Mouse (Mus musculus) gastrocnemius, adult 2 months (tissue): ENCODE results near the gene Gdnf. TPM values are rescaled to one million over a fixed set of nuclear protein-coding genes. Genes with fewer than 3 reads are reported as not detected.

ENCODE experiments used
- DNase-seq: peaks from one replicate; pipeline ENCODE4 v3.0.0; 2022
- H3K27ac ChIP-seq: fragments of 200-600 bp; 2 replicates; pipeline ENCODE4 v1.8.1; 2022; ENCODE audit warnings: mild to moderate bottlenecking
- H3K4me3 ChIP-seq: fragments of 200-600 bp; 2 replicates; pipeline ENCODE4 v1.8.1; 2022; ENCODE audit warnings: mild to moderate bottlenecking, moderate library complexity
- CTCF ChIP-seq: fragments of 200-600 bp; IDR thresholded peaks from 2 replicates; pipeline ENCODE4 v1.8.1; 2022; ENCODE audit warnings: antibody characterized with exemption, mild to moderate bottlenecking, moderate library complexity
- intact Hi-C: fragments of 180-260 bp; cut with DNase I; formaldehyde crosslinking; loops from one replicate; pipeline ENCODE4 v1.15.1; 2025
- total RNA-seq, 2 experiments: library from RNA; stranded (reverse); gene quantifications; 2 replicates each; pipeline ENCODE4 v1.2.3; 2021

Gdnf gene
- total RNA-seq, 2 experiments from 2014 or later, result 0.23 to 0.33 TPM

- Histone ChIP-seq H3K27ac (no peak overlapping the region), H3K4me3 (no peak overlapping the region)
- no peak for TF ChIP-seq CTCF
- intact Hi-C loops, result no loop called here
- no peak for DNase-seq
Measured at GRCm38 (mm10) chr15:7875879-7876278, 65.2 kb downstream of the Gdnf start.

- no peak for DNase-seq
- no peak overlapping the region for H3K27ac ChIP-seq
- no peak for TF ChIP-seq CTCF
- intact Hi-C loops, result no loop called here
- H3K4me3 ChIP-seq, result no peak overlapping the region
Measured at GRCm38 (mm10) chr15:7877560-7878467, 67.2 kb downstream of the Gdnf start.

- Histone ChIP-seq H3K27ac (peak overlapping the region; percentile 67), H3K4me3 (no peak overlapping the region)
- peak; percentile 44 for DNase-seq
- intact Hi-C loops, result no loop called here
- no peak for TF ChIP-seq CTCF
Measured at GRCm38 (mm10) chr15:7878861-7879260, 68.2 kb downstream of the Gdnf start.

- Histone ChIP-seq H3K27ac (peak overlapping the region; percentile 67), H3K4me3 (peak overlapping the region; percentile 40)
- intact Hi-C loops, result no loop called here
- TF ChIP-seq CTCF, result no peak
- DNase-seq, result peak; percentile 54
Measured at GRCm38 (mm10) chr15:7879956-7880355, 69.3 kb downstream of the Gdnf start.

GRCm38 (mm10) chr15:7884181-7884580 is 73.5 kb downstream of the Gdnf start:
- TF ChIP-seq CTCF, result no peak
- peak overlapping the region; percentile 79; the same call in 1 of the 2 replicates for H3K27ac ChIP-seq
- H3K4me3 ChIP-seq, result no peak overlapping the region
- no peak for DNase-seq
- intact Hi-C loops, result no loop called here

- Histone ChIP-seq H3K27ac (peak overlapping the region; percentile 79), H3K4me3 (peak overlapping the region; percentile 29)
- DNase-seq, result peak; percentile 75
- intact Hi-C loops, result loop anchor here (5.0 kb wide), 1 partner anchor 112 kb away; no protein-coding TSS in a partner anchor
- no peak for TF ChIP-seq CTCF
Measured at GRCm38 (mm10) chr15:7885106-7885505, 74.5 kb downstream of the Gdnf start.

- DNase-seq, result no peak
Measured at GRCm38 (mm10) chr15:7886591-7886990, 75.9 kb downstream of the Gdnf start.

More at GRCm38 (mm10) chr15:7886591-7886990, 75.9 kb downstream of the Gdnf start:
- intact Hi-C loops, result loop anchor here (5.0 kb wide), 1 partner anchor 111 kb away; no protein-coding TSS in a partner anchor
- Histone ChIP-seq H3K4me3 (no peak overlapping the region), H3K27ac (no peak overlapping the region)
- no peak for TF ChIP-seq CTCF
